Mouse (Mus musculus): ENCODE measurements around the gene G6pc3. TPM values are rescaled to one million over a fixed set of nuclear protein-coding genes. Genes with fewer than 3 reads are reported as not detected.

Gene G6pc3
- 19.9 and 23.2 TPM in 2 replicates for polyA plus RNA-seq (2012; ENCODE audit: low replicate concordance)

GRCm38 (mm10) chr11:102189461-102190436 is at the start of gene G6pc3:
Gene G6pc3 (plus strand): TSS chr11:102189620.

GRCm38 (mm10) chr11:102145471-102146001 is 43.9 kb upstream of the G6pc3 start, which contains the start of gene Nags:
Gene Nags (plus strand): TSS chr11:102145513.

DNA sequence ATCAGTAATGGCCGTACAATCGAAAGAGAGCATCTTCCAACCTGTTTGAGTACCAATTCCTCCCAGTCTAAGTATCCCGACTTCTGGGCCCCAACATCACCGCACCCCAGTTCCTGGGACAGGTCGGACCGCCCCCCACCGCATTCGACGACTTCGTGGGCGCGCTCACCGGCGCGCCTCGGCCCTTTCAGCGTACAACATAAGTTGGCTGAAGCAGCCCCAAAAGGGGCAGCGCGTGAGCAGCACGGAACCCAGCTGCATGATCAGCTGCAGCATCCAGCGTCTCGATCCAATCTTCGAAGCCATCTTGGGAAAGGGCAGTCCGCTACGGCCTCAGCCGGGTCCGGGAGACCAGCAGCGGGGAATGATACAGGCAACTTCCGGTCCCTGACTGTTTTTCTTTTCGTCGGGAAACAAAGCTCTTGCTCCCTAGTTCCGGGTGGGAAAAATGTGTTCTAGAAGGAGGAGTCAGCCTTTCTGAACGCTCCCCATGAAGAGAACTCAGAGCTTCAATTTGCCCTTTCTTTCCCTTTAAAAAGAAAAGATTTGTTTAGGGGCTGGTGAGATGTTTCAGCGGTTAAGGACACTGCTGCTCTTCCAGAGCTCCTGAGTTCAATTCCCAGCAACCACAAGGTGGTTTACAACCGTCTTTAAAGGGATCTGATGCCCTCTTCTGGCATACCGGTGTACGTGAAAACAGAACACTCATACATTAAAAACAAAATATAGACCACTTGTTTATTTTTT is 33.2 kb upstream of the G6pc3 start, which contains the start of gene Tmem101:
TSS of gene Tmem101 (minus strand) at position 366 of the 747 bp plus-strand sequence.

DNA sequence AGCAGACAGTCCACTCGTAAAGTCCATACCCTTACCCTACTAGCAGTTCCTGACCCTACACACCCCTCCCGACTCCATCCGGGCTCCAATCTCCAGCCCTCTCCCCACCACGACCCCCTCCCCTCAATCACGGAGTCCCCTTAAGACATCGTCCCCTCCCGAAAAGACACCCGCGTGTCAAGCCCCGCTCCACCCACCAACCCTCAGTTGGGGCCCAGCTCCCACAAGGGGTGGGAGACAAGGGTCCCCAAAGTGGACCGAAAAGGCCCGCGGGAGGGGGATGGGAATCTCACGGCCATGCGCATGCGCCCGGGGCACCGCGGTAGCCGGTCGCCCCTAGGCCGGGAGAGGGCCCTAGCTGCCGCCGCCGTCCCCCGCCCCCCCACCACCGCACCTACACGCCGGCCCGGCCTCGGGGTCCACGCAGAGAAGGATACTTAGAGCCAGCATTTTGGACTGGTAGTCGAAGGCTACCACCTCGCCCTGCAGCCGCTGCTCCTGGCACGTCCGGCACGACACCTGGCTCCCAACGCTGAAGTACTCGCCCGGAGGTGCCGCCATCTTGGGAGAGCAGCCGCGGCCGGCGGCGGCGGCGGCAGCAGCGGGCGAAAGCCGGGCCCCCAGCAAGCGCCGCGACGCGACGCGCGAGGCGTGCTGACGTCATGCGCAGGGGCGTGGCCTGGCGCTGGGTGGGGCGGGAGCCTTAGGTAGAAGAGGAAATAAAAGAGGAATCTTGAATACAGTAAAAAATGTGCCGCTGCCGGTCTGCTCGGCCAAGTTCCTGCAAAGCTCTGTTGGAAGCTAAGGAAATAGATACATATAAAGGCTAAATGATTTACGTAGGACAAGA is 4.5 kb upstream of the G6pc3 start, which contains the start of gene Lsm12:
TSS of gene Lsm12 (minus strand) at position 651 of the 850 bp plus-strand sequence.

GRCm38 (mm10) chr11:102230006-102230741 is 40.8 kb downstream of the G6pc3 start, which contains the start of gene Hdac5:
Gene Hdac5 (minus strand): TSS chr11:102230166.

Other genes with a start within 250 kb of the G6pc3 start
- not detected in 2 replicates for gene Sost, start 222.6 kb upstream of the G6pc3 start, polyA plus RNA-seq (2012; ENCODE audit: low replicate concordance)
- gene Cfap97d1, start 205.3 kb upstream of the G6pc3 start, polyA plus RNA-seq (2012; ENCODE audit: low replicate concordance) = not detected in 2 replicates
- gene Dusp3, start 202.6 kb upstream of the G6pc3 start, polyA plus RNA-seq (2012; ENCODE audit: low replicate concordance) = 5.0 and 5.5 TPM in 2 replicates
- gene Mpp3, start 161.2 kb upstream of the G6pc3 start, polyA plus RNA-seq (2012; ENCODE audit: low replicate concordance) = 0.29 and 0.50 TPM in 2 replicates
- gene Cd300lg, start 148.1 kb upstream of the G6pc3 start, polyA plus RNA-seq (2012; ENCODE audit: low replicate concordance) = 0.13 TPM in 1 of 2 replicates, not detected in the other
- 25.4 and 25.8 TPM in 2 replicates for gene Mpp2, start 101.1 kb upstream of the G6pc3 start, polyA plus RNA-seq (2012; ENCODE audit: low replicate concordance)
- not detected in 2 replicates for gene Ppy, start 88.3 kb upstream of the G6pc3 start, polyA plus RNA-seq (2012; ENCODE audit: low replicate concordance)
- not detected in 2 replicates for gene Pyy, start 81.8 kb upstream of the G6pc3 start, polyA plus RNA-seq (2012; ENCODE audit: low replicate concordance)
- 2.0 and 2.1 TPM in 2 replicates for gene Nags, start 44.1 kb upstream of the G6pc3 start, polyA plus RNA-seq (2012; ENCODE audit: low replicate concordance)
- gene Tmem101, start 33.2 kb upstream of the G6pc3 start, polyA plus RNA-seq (2012; ENCODE audit: low replicate concordance) = 6.5 and 10.4 TPM in 2 replicates
- gene Lsm12, start 4.3 kb upstream of the G6pc3 start, polyA plus RNA-seq (2012; ENCODE audit: low replicate concordance) = 73.7 and 82.1 TPM in 2 replicates
- 89.8 and 95.7 TPM in 2 replicates for gene Hdac5, start 40.5 kb downstream of the G6pc3 start, polyA plus RNA-seq (2012; ENCODE audit: low replicate concordance)
- 2.6 and 13.3 TPM in 2 replicates for gene BC030867, start 59.3 kb downstream of the G6pc3 start, polyA plus RNA-seq (2012; ENCODE audit: low replicate concordance)
- gene Asb16, start 79.1 kb downstream of the G6pc3 start, polyA plus RNA-seq (2012; ENCODE audit: low replicate concordance) = 0.98 and 1.2 TPM in 2 replicates
- gene Tmub2, start 95.3 kb downstream of the G6pc3 start, polyA plus RNA-seq (2012; ENCODE audit: low replicate concordance) = 46.9 and 69.3 TPM in 2 replicates
- 73.0 and 101 TPM in 2 replicates for gene Atxn7l3, start 107.0 kb downstream of the G6pc3 start, polyA plus RNA-seq (2012; ENCODE audit: low replicate concordance)
- gene Ubtf, start 130.1 kb downstream of the G6pc3 start, polyA plus RNA-seq (2012; ENCODE audit: low replicate concordance) = 99.7 and 124 TPM in 2 replicates
- 452 and 1,470 TPM in 2 replicates for gene Slc4a1, start 176.6 kb downstream of the G6pc3 start, polyA plus RNA-seq (2012; ENCODE audit: low replicate concordance)
- 5.3 and 23.3 TPM in 2 replicates for gene Rundc3a, start 203.8 kb downstream of the G6pc3 start, polyA plus RNA-seq (2012; ENCODE audit: low replicate concordance)
- gene Slc25a39, start 218.3 kb downstream of the G6pc3 start, polyA plus RNA-seq (2012; ENCODE audit: low replicate concordance) = 151 and 356 TPM in 2 replicates
- 42.1 and 60.7 TPM in 2 replicates for gene Grn, start 240.7 kb downstream of the G6pc3 start, polyA plus RNA-seq (2012; ENCODE audit: low replicate concordance)

All from leukemia stem cell, adult 10-12 weeks (primary cell).